Mouse (Mus musculus): ENCODE measurements around the gene Otud3. TPM values are rescaled to one million over a fixed set of nuclear protein-coding genes. Genes with fewer than 3 reads are reported as not detected.

Otud3 gene
- polyA plus RNA-seq, 1 experiment from 2014 or later, result 3.6 TPM

- no peaks in the 10 kb centered on the region for H3K36me3 ChIP-seq (ENCODE audit: control insufficient read depth, insufficient read depth)
- H3K27me3 ChIP-seq (replicated peaks; ENCODE audit: control insufficient read depth, insufficient read depth, low read length), result no peaks in the 10 kb centered on the region
- 75% methylated on average over 6 of the region's 6 CpGs for WGBS
- H3K4me3 ChIP-seq (ENCODE audit: low read depth, low read length), result no peak within 1 kb of the TSS
- no peak within 1 kb of the TSS for H3K9ac ChIP-seq (ENCODE audit: low read depth, low read length)
- ATAC-seq, result no peak
- H3K4me1 ChIP-seq (replicated peaks; ENCODE audit: control insufficient read depth, insufficient read depth, low read length), result no peaks in the 10 kb centered on the region
- H3K4me2 ChIP-seq (replicated peaks; ENCODE audit: low read depth), result no peak within 1 kb of the TSS
- TF ChIP-seq CTCF (IDR thresholded peaks at IDR 0.05; ENCODE audit: low read depth), result no peak
- no peaks in the 10 kb centered on the region for H3K9me3 ChIP-seq (ENCODE audit: control insufficient read depth)
- no peak within 1 kb of the TSS for H3K27ac ChIP-seq (ENCODE audit: low read depth, low read length)
Observed at GRCm38 (mm10) chr4:138873864-138874263, 39.9 kb downstream of the Otud3 start, which contains the start of gene Gm13030. Gm13030 (minus strand) TSS chr4:138873964.

GRCm38 (mm10) chr4:138868666-138869065 is 45.1 kb downstream of the Otud3 start:
- ATAC-seq, result no peak
- Histone ChIP-seq H3K4me1 (replicated peaks; ENCODE audit: control insufficient read depth, insufficient read depth, low read length) (no peaks in the 10 kb centered on the region), H3K9me3 (ENCODE audit: control insufficient read depth) (no peaks in the 10 kb centered on the region), H3K36me3 (ENCODE audit: control insufficient read depth, insufficient read depth) (no peaks in the 10 kb centered on the region), H3K27ac (ENCODE audit: low read depth, low read length) (no peak overlapping the region), H3K4me3 (ENCODE audit: low read depth, low read length) (no peak overlapping the region), H3K4me2 (replicated peaks; ENCODE audit: low read depth) (no peak overlapping the region), H3K27me3 (replicated peaks; ENCODE audit: control insufficient read depth, insufficient read depth, low read length) (no peaks in the 10 kb centered on the region), H3K9ac (ENCODE audit: low read depth, low read length) (no peak overlapping the region)
- TF ChIP-seq CTCF (IDR thresholded peaks at IDR 0.05; ENCODE audit: low read depth), result no peak
- 54% methylated on average over 8 of the region's 8 CpGs for WGBS

GRCm38 (mm10) chr4:138866413-138866812 is 47.3 kb downstream of the Otud3 start:
- H3K4me2 ChIP-seq (replicated peaks; ENCODE audit: low read depth), result no peak overlapping the region
- peak; percentile 93 for TF ChIP-seq CTCF (IDR thresholded peaks at IDR 0.05; ENCODE audit: low read depth)
- WGBS, result 14% methylated on average over 7 of the region's 7 CpGs
- 0 out of 2 replicates have a peak, but pooled peaks have one; percentile 16 for ATAC-seq
- no peak overlapping the region for H3K4me3 ChIP-seq (ENCODE audit: low read depth, low read length)
- H3K4me1 ChIP-seq (replicated peaks; ENCODE audit: control insufficient read depth, insufficient read depth, low read length), result no peaks in the 10 kb centered on the region
- H3K36me3 ChIP-seq (ENCODE audit: control insufficient read depth, insufficient read depth), result no peaks in the 10 kb centered on the region
- H3K27ac ChIP-seq (ENCODE audit: low read depth, low read length), result no peak overlapping the region
- no peaks in the 10 kb centered on the region for H3K9me3 ChIP-seq (ENCODE audit: control insufficient read depth)
- no peak overlapping the region for H3K9ac ChIP-seq (ENCODE audit: low read depth, low read length)
- no peaks in the 10 kb centered on the region for H3K27me3 ChIP-seq (replicated peaks; ENCODE audit: control insufficient read depth, insufficient read depth, low read length)

- Histone ChIP-seq H3K4me1 (replicated peaks; ENCODE audit: control insufficient read depth, insufficient read depth, low read length) (no peaks in the 10 kb centered on the region), H3K36me3 (ENCODE audit: control insufficient read depth, insufficient read depth) (no peaks in the 10 kb centered on the region), H3K4me2 (replicated peaks; ENCODE audit: low read depth) (no peak overlapping the region), H3K27ac (ENCODE audit: low read depth, low read length) (no peak overlapping the region), H3K27me3 (replicated peaks; ENCODE audit: control insufficient read depth, insufficient read depth, low read length) (no peaks in the 10 kb centered on the region), H3K4me3 (ENCODE audit: low read depth, low read length) (no peak overlapping the region), H3K9ac (ENCODE audit: low read depth, low read length) (no peak overlapping the region), H3K9me3 (ENCODE audit: control insufficient read depth) (no peaks in the 10 kb centered on the region)
- ATAC-seq, result no peak
- TF ChIP-seq CTCF (IDR thresholded peaks at IDR 0.05; ENCODE audit: low read depth), result no peak
- 69% methylated on average over 6 of the region's 6 CpGs for WGBS
Observed at GRCm38 (mm10) chr4:138865991-138866390, 47.8 kb downstream of the Otud3 start.

GRCm38 (mm10) chr4:138865092-138865491 is 48.7 kb downstream of the Otud3 start:
- Histone ChIP-seq H3K27ac (ENCODE audit: low read depth, low read length) (no peak overlapping the region), H3K27me3 (replicated peaks; ENCODE audit: control insufficient read depth, insufficient read depth, low read length) (no peaks in the 10 kb centered on the region), H3K4me1 (replicated peaks; ENCODE audit: control insufficient read depth, insufficient read depth, low read length) (no peaks in the 10 kb centered on the region), H3K4me2 (replicated peaks; ENCODE audit: low read depth) (no peak overlapping the region), H3K36me3 (ENCODE audit: control insufficient read depth, insufficient read depth) (no peaks in the 10 kb centered on the region), H3K9ac (ENCODE audit: low read depth, low read length) (no peak overlapping the region), H3K4me3 (ENCODE audit: low read depth, low read length) (no peak overlapping the region), H3K9me3 (ENCODE audit: control insufficient read depth) (no peaks in the 10 kb centered on the region)
- no peak for TF ChIP-seq CTCF (IDR thresholded peaks at IDR 0.05; ENCODE audit: low read depth)
- WGBS, result 30% methylated on average over 5 of the region's 5 CpGs
- no peak for ATAC-seq

- H3K9me3 ChIP-seq (ENCODE audit: control insufficient read depth), result no peaks in the 10 kb centered on the region
- H3K4me1 ChIP-seq (replicated peaks; ENCODE audit: control insufficient read depth, insufficient read depth, low read length), result no peaks in the 10 kb centered on the region
- no peak within 1 kb of the TSS for H3K9ac ChIP-seq (ENCODE audit: low read depth, low read length)
- 71% methylated on average over 10 of the region's 10 CpGs for WGBS
- H3K4me2 ChIP-seq (replicated peaks; ENCODE audit: low read depth), result no peak within 1 kb of the TSS
- H3K27me3 ChIP-seq (replicated peaks; ENCODE audit: control insufficient read depth, insufficient read depth, low read length), result no peaks in the 10 kb centered on the region
- no peak for TF ChIP-seq CTCF (IDR thresholded peaks at IDR 0.05; ENCODE audit: low read depth)
- H3K36me3 ChIP-seq (ENCODE audit: control insufficient read depth, insufficient read depth), result no peaks in the 10 kb centered on the region
- ATAC-seq, result no peak
- H3K27ac ChIP-seq (ENCODE audit: low read depth, low read length), result no peak within 1 kb of the TSS
- no peak within 1 kb of the TSS for H3K4me3 ChIP-seq (ENCODE audit: low read depth, low read length)
Observed at GRCm38 (mm10) chr4:138863344-138863998, 50.3 kb downstream of the Otud3 start, which contains the start of gene Pla2g5. Pla2g5 (minus strand) TSS chr4:138863482.

All from intestine, postnatal 0 days (tissue).